Mouse (Mus musculus) hindbrain, postnatal 0 days (tissue): Measurements from ENCODE around the gene Eif4b. TPM values are rescaled to one million over a fixed set of nuclear protein-coding genes. Genes with fewer than 3 reads are reported as not detected.

Source experiments
- ATAC-seq: fragments of 200-750 bp; cut with Nextera tagmentation; 2 replicates; pipeline ENCODE4 v1.8.0; 2017; ENCODE audit warnings: mild to moderate bottlenecking, moderate TSS enrichment, moderate library complexity
- DNase-seq: peaks from one replicate; pipeline ENCODE4 v3.0.0-alpha.2; 2015; ENCODE audit warnings: low spot score
- H3K27ac ChIP-seq: fragments of 300-500 bp; sonication (generic); 2 replicates; pipeline ENCODE4 v1.5.1; 2014; ENCODE audit warnings: mild to moderate bottlenecking
- H3K27me3 ChIP-seq: fragments of 300-500 bp; sonication (generic); 2 replicates; pipeline ENCODE4 v1.6.1; 2014; ENCODE audit warnings: low read length, mixed read lengths; ENCODE audit not compliant: insufficient read depth
- H3K36me3 ChIP-seq: fragments of 300-500 bp; sonication (generic); 2 replicates; pipeline ENCODE4 v1.6.1; 2014; ENCODE audit warnings: low read length, mixed read lengths; ENCODE audit not compliant: insufficient read depth
- H3K4me1 ChIP-seq: fragments of 300-500 bp; sonication (generic); 2 replicates; pipeline ENCODE4 v1.6.1; 2014; ENCODE audit warnings: antibody characterized with exemption, low read length, mixed read lengths; ENCODE audit not compliant: insufficient read depth
- H3K4me2 ChIP-seq: fragments of 300-500 bp; sonication (generic); 2 replicates; pipeline ENCODE4 v1.6.1; 2014; ENCODE audit warnings: low read depth, mild to moderate bottlenecking, low read length, moderate library complexity, mixed read lengths
- H3K4me3 ChIP-seq: fragments of 300-500 bp; sonication (generic); 2 replicates; pipeline ENCODE4 v1.5.1; 2014; ENCODE audit warnings: low read length
- H3K9ac ChIP-seq: fragments of 300-500 bp; sonication (generic); replicated peaks from 2 replicates; pipeline ENCODE4 v1.6.1; 2014; ENCODE audit warnings: mild to moderate bottlenecking, low read length, moderate library complexity, mixed read lengths
- H3K9me3 ChIP-seq: fragments of 300-500 bp; sonication (generic); 2 replicates; pipeline ENCODE4 v1.6.1; 2016; ENCODE audit warnings: low read length, mixed read lengths
- CTCF ChIP-seq: IDR thresholded peaks from 2 replicates; pipeline ENCODE4 v1.5.1; 2016; ENCODE audit warnings: antibody characterized with exemption, control low read depth, low read depth
- WGBS: fragments of 180-500 bp; shearing (Covaris S2); extraction: QIAGEN DNeasy Blood & Tissue Kit; methylation state at CpG from one replicate; pipeline ENCODE4 v1.1.7; 2014; 5-methylcytosine and 5-hydroxymethylcytosine counted together
- polyA plus RNA-seq: library from polyadenylated mRNA; unstranded; fragments of >200 nt; fragmentation: Nextera tagmentation; extraction: Ambion mirVana; gene quantifications from 2 replicates; pipeline ENCODE4 v1.2.1, GENCODE M21; 2015
- total RNA-seq: library from RNA; depleted of rRNA; stranded (reverse); fragments of >200 nt; gene quantifications from 2 replicates; pipeline ENCODE4 v1.2.3, GENCODE M21; 2014

The Eif4b gene
- total and polyA plus RNA-seq, 2 experiments from 2014 or later, result 65.1 to 114 TPM

GRCm38 (mm10) chr15:102089914-102090585 is 16.5 kb downstream of the Eif4b start:
- WGBS, result 86% methylated on average over 12 of the region's 12 CpGs
- no peaks in the 10 kb centered on the region for H3K9me3 ChIP-seq
- no peak for TF ChIP-seq CTCF

GRCm38 (mm10) chr15:102091063-102091679 is 17.6 kb downstream of the Eif4b start:
- DNase-seq, result no peak
- TF ChIP-seq CTCF, result no peak
- Histone ChIP-seq H3K36me3 (peaks cover 94% of the 10 kb centered on the region), H3K9me3 (no peaks in the 10 kb centered on the region), H3K27me3 (no peaks in the 10 kb centered on the region), H3K4me3 (no peak overlapping the region), H3K27ac (no peak overlapping the region), H3K4me1 (no peaks in the 10 kb centered on the region), H3K4me2 (no peak overlapping the region), H3K9ac (no peak overlapping the region)
- WGBS, result 89% methylated on average over 12 of the region's 12 CpGs
- ATAC-seq, result no peak

More at GRCm38 (mm10) chr15:102089914-102090585, 16.5 kb downstream of the Eif4b start:
- Histone ChIP-seq H3K36me3 (peaks cover 92% of the 10 kb centered on the region), H3K9ac (no peak overlapping the region), H3K4me1 (no peaks in the 10 kb centered on the region), H3K27ac (no peak overlapping the region), H3K4me3 (no peak overlapping the region), H3K4me2 (no peak overlapping the region), H3K27me3 (no peaks in the 10 kb centered on the region)
- DNase-seq, result no peak
- ATAC-seq, result no peak

- 56% methylated on average over 1 of the region's 1 CpGs for WGBS
Measured at GRCm38 (mm10) chr15:102091688-102092087, 18.1 kb downstream of the Eif4b start.

GRCm38 (mm10) chr15:102092222-102092621 is 18.6 kb downstream of the Eif4b start:
- Histone ChIP-seq H3K27ac (no peak overlapping the region), H3K4me3 (no peak overlapping the region), H3K4me1 (no peaks in the 10 kb centered on the region), H3K9me3 (no peaks in the 10 kb centered on the region), H3K27me3 (no peaks in the 10 kb centered on the region), H3K4me2 (no peak overlapping the region), H3K36me3 (peaks cover 89% of the 10 kb centered on the region), H3K9ac (no peak overlapping the region)
- TF ChIP-seq CTCF, result no peak
- 91% methylated on average over 4 of the region's 4 CpGs for WGBS
- ATAC-seq, result no peak
- DNase-seq, result no peak

More at GRCm38 (mm10) chr15:102091688-102092087, 18.1 kb downstream of the Eif4b start:
- no peak for DNase-seq
- Histone ChIP-seq H3K9me3 (no peaks in the 10 kb centered on the region), H3K27ac (no peak overlapping the region), H3K27me3 (no peaks in the 10 kb centered on the region), H3K4me2 (no peak overlapping the region), H3K9ac (no peak overlapping the region), H3K4me1 (no peaks in the 10 kb centered on the region), H3K36me3 (peaks cover 91% of the 10 kb centered on the region), H3K4me3 (no peak overlapping the region)
- ATAC-seq, result no peak
- no peak for TF ChIP-seq CTCF

- 59% methylated on average over 2 of the region's 2 CpGs for WGBS
- H3K9me3 ChIP-seq, result no peaks in the 10 kb centered on the region
- H3K9ac ChIP-seq, result no peak overlapping the region
- no peaks in the 10 kb centered on the region for H3K27me3 ChIP-seq
- H3K4me2 ChIP-seq, result no peak overlapping the region
- H3K36me3 ChIP-seq, result peaks cover 79% of the 10 kb centered on the region
- TF ChIP-seq CTCF, result no peak
- DNase-seq, result no peak
- H3K27ac ChIP-seq, result no peak overlapping the region
- no peaks in the 10 kb centered on the region for H3K4me1 ChIP-seq
- H3K4me3 ChIP-seq, result no peak overlapping the region
- ATAC-seq, result no peak
Measured at GRCm38 (mm10) chr15:102094157-102094556, 20.6 kb downstream of the Eif4b start.

- H3K27me3 ChIP-seq, result no peaks in the 10 kb centered on the region
- TF ChIP-seq CTCF, result no peak
- no peak overlapping the region for H3K27ac ChIP-seq
- no peak for ATAC-seq
- H3K4me2 ChIP-seq, result no peak overlapping the region
- H3K9ac ChIP-seq, result no peak overlapping the region
- H3K36me3 ChIP-seq, result peaks cover 70% of the 10 kb centered on the region
- whole genome bisulfite sequencing, result 87% methylated on average over 16 of the region's 16 CpGs
- H3K9me3 ChIP-seq, result no peaks in the 10 kb centered on the region
- H3K4me3 ChIP-seq, result no peak overlapping the region
- DNase-seq, result no peak
- 0 out of 2 replicates have a peak, but pooled peaks cover 2% of the 10 kb centered on the region for H3K4me1 ChIP-seq
Measured at GRCm38 (mm10) chr15:102094988-102095387, 21.4 kb downstream of the Eif4b start.
